Mouse (Mus musculus) adrenal gland, adult 8-10 months (tissue): ENCODE measurements at regions not wholly inside any gene's neighbourhood (a gene's known extent, or its start where the extent isn't known, plus 50 kb on each side); places are given as distances from the start of the nearest gene placed in this dataset.

Experiments
- DNase-seq: peaks from one replicate; pipeline ENCODE4 v3.0.0; 2022

DNA sequence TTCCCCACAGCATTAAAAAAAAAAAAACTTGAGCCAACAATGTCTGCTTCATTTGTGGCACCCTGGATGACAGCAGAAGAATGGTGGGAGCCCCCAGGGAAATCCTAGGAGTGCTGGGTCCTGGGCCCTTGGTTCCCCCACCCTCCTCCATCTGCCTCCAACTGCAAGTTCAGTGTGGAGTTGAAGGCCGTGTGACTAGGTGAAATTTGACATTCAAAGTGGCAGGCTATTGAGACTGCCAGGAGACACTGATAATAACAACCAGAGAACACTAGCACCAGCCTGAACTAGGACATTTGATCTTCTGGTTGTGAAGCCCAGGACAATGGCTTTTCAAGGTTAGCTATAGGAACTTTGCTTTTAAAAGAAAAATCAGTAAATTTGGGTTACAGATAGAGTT, 74.0 kb downstream of the Adamts15 start:
- peak; percentile 25 for DNase-seq

DNA sequence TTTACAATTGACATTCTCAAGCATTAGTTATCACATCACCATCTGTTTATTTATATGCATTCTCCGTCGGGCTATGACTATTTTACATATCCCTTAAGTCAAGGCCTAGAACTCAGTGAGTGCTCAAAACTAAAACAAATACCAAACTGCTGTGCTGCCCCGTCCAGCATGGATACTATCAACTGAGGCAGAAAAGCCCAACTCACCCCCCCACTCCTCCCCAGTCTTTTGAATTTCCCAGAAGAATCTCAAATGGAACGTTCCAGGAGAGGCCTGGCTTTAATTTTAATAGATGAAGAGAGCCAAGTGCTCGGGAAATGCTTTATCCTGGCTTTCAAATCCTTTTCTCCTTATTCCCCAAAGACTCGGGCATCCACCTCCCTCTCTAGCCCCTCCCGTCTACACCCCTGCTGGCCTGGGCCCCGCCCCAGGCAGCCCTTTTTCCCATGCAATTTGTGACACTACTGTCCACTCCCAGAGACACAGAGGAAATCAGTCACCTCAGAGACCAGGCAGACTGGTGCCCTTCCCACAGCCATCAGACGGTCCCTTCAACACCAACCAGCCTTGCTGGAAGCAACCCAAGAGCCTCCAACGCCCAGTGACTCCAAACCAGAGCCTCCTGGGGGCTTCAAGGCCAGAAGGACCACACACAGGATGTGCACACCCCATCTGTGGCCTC, 76.5 kb downstream of the Adamts15 start:
- no peak for DNase-seq

DNA sequence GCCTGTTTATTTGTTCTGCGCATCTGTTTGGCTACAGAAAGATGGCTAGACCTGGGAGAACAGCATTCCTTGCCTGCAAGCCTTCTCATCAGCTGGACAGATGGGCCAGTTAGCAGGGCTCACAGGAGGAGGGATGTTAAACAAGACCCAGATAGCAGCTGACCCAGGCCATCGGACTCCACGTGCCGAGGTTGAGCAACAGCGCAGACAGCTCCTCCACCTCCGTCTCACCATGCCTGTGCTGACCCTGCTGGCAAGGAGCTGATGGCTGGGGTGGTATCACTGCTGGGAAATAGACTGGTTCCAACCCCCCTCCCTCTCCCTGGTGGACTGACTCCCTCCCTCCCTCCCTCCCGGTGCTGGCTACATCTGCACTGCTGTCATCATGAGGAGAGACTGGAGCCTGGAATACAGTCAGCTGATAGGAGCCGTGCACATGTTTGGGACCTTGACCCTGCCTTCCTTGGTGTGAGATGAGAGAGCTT, 78.1 kb downstream of the Adamts15 start:
- DNase-seq = no peak

DNA sequence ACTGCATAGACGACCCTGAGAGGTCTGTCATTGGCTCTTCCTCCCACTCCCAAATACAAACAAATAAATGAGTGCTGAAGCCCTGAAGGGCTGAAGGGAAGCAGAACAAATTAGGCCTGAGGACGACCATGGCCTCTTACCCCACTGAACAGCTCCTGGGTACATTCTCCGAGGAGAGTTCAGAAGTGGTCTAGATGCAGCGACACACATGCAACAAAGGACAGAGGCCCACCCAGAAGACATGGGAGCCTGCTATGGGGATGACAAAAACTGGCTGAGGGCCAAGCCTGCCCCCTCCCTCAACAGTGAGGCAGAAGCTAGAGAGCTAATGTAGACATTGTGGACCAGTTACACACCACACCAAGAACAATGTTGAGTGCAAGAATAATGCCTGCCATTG, 87.3 kb downstream of the Adamts15 start:
- DNase-seq = no peak

DNA sequence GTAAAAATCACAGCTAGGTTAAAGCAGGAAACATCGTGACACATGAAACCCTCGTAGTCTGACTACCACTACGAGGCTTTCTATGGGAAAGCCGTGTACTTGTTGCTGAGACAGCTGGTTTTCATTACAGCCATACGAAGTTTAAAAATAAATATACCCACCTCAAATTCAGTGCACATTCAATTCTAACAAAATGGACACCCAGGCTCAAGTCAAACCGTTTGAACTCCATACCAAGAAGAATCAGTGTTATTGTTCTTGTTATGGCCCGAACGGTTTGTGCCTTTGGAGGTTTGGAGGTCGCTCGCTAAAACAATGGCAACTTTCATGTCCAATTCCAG, 87.7 kb downstream of the Adamts15 start:
- no peak for DNase-seq

DNA sequence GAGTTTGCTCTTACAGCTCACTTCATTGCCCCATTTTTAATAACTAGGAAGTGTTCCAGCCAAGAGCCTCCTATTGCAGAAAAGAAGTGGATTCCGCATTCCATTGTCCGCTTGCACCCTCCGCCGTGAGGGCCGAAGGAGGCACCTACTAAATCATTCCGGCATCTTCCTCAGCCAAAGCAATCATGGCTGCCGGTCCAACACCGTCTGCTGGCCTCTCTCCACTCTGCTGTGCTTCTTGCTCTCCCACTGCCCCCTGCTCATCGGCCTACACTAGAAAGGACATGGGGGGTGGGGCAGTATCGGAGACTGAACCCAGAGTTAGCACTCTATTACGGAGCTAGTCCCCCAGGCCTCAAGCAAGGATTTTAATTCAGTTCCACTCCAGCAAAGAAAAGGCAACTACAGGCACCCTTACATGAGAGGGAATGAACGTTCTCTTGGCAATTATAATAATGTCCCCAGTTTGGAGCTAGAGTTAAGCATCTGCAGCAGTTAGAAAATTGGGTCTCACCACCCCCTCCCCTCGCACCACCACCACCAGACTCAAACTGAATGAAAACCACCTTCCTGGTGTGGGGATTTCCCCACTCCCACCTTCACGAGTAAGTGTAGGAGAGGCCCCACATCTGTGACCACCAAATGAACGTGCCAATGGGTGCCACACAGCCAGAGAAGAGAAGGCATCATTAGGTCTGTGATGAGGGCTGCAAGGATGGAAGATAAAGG, 88.3 kb downstream of the Adamts15 start:
- no peak for DNase-seq

DNA sequence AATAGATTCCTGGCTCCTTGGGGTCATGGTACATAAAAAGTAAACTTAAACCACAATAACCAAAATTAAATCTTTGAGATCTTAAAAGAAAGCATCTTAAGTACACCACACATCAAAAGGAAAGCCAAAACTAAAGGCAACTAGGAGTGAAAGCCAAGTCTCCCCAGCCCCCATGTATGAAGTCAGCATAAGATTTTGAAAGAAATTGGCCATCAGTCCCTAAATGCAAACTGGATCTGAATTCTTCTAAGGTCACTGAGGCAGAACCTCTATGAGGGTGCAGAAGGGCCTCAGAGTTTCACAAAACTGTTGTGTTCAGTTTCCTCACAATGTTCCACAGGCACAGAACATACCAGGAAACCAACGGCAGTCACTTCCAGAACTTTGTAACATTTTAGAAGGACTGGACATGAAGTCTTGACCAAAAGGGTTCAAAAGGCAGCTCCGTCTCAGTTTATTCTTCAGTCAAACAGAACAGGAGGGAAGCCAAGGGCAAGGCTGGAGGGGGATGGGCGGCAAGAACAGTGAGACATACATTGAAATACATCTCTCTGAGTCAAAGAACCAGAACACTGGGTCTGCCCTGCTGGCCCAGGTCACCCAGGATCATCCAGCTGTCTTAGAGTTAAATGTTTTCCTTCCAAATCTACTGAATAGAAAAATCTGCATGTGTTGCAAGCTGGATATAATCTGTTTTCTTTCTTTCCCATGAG, 92.9 kb downstream of the Adamts15 start:
- DNase-seq = no peak

DNA sequence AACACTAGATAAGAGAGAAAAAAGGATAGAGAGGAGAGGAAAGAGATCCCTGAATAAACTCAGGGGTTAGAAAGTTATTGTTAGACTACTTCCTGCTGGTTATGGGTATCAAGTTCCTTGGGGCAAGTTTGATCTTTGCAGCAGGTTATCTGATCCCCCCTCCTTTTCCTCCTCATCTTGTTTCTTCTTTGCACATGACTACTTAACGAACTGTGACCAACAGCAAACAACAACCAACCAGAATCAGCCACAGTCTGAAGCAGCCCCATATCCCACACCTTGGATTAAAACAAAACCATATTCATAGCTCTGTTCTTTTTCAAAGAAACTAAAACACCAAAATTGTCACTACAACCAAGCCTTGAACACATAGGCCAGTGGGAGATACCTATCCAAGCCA, 94.5 kb downstream of the Adamts15 start:
- DNase-seq = no peak

DNA sequence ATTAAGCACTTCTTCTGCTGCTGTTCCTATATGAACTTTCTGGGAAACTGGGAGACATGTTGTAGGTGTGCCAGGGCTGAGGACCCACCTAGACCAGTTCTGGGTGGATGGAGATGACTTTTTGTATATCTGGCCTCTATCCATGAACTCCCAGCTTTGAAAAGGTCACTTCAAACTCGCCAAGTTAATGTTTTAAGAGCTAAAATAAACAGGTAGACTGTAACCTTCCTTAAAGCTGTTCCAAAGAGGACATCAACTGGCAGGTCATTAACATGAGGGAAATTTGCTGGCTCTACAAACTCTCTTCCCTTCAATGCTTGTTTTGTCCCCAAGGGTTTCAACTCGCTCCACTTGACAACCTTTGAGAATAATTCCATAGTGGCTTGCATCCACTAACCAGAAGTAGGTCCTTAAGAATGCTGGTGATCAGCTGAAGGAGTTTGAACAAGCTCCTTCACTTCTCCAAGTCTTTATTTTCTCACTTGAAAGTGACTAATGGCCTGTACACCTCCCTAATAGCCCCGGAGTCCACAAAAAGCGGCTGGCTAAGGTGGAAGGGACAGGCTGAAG, 98.1 kb downstream of the Adamts15 start:
- no peak for DNase-seq

DNA sequence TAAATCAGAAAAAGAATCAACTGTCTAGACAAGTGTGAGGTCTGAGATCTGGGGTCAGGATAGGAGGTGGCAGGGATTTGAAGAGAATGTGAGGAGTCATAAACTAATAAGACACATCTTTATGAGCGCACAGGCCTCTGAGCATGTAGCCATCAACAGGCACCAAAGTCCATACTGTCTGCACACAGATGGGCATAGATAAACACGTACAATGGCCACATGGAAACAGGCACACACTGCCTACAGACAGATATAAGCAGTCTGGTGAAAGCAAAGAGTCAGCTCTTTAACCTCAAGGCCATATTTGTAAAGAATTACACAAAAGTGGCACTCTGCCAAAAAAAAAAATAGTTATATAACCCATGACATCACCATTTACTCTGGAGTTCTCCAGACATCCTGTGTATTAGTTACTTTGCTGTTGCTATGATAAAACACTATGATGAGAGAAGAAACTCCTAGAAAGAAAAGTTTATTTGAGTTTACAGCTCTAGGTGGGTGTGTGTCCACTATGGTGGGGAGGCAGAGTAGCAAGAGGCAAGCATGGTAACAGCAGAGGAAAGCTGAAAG, 101.4 kb downstream of the Adamts15 start:
- no peak for DNase-seq

DNA sequence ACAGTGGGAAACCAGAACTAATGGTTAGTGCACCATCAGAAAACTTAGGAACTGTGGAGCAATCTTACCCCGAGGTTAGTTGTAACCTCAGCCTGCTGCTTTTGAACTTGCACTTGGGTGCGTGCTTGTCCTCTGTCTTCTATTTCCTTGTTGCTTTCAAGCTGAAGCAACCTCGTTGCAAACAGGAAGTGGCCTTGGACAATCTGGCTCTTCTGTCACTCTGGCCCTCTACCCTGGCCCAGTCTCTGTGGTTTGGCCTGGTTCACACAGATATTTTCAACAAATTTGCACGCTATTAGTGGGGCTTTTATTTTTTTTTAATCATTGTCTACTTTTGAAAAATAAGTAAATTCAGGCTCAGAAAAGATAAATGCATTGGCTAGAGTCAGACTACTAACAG, 109.0 kb downstream of the Adamts15 start:
- no peak for DNase-seq

DNA sequence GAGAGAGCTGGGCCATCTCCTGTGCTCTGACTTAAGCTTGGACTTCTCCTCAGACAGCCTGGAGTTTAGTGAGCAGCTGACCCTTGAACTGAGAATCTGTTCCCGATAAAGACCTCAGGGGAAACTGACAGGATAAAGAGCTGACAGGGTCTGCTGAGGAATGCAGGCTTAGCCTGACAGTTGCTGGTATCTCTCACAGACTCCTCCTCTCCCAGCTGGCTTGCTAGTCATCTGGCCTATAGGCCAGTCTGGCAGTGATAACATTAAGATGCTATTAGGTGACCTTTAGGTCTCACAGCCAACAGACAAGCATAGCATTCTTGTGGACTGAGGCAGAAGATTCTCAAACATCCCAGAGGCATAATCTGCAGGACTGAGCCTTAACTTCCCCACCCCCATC, 111.4 kb downstream of the Adamts15 start:
- no peak for DNase-seq

DNA sequence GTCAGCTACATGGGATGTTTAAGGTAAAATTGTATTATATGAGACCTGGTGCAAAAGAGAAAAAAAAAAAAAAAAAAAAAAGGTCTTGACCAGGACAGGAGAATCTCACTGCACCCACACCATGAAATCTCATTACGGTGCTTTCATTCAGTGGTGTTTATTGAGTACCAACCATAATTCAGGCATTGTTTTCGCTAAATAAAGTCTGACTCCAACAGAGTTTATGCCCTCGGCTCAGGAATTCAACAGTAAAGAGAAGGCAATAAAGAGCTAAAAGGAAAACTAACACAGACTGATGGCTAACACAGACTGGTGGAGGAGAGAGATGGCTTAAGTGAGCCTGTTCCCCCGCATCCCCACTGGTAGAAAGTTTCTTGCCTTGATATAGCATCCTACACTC, 112.0 kb downstream of the Adamts15 start:
- DNase-seq = no peak

DNA sequence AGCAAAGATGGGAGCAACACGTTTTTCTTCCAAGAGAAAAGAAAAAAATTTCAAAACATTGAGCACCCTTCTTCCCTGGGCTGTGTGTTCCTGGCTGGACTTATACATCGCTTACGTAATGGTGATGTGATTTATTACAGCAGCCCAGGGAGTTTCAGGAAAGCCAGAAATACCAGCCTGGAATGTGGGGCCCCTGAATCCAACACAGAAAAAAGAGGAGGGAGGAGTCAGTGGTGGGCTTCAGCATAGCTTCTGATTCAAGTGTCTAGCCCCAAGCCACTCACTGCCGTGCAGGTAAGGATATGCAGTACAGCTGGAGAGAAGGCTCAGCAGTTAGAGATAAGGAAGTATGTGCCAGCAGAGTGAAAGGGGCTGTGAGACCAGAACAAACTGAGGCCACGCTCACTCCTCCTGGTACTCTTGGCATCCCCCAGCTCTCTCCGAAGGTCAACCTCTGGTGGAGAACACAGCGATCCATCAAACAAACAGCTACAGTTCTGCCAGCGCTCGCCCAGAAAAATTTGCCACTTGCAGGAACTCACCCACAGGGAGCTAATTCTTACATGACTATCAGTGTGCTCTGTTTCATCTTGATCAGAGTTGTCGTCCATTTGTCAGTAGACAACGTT, 113.3 kb downstream of the Adamts15 start:
- DNase-seq = peak; percentile 52

DNA sequence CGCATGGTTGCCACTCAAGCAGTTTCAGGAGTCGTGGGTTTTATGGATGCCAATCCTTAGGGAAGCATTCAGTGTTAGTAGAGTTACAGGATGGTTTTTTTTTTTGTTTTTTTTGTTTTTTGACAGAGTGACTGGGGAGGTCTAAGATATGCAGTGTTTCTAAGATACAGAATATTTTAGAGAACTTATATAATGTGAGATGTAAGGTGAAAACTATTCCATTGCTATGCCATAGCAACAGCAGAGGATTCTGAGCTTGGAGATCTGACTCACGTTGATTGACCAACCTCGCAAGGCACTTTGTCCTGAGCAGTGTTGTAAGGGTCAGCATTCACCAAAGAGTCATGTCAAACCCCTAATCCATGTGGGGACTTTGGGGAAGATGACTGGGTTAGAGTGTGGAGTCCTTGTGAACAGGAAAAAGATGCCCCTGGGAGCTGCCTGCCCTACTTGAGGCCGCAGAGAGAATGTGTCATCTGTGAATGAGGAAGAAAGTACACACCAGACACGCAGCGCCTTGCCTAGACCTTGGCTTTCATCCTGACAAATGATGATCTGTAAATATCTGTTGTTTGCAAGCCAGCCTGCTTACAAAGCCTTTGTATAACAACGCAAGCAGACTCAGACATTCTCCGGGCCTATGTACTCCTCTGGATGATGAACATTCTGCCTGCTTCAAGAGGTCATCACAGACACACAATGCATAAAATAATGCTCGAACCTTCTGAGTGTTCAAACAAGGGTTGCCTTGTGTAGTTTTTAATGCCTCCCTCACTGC, 118.3 kb downstream of the Adamts15 start:
- DNase-seq = peak; percentile 38

DNA sequence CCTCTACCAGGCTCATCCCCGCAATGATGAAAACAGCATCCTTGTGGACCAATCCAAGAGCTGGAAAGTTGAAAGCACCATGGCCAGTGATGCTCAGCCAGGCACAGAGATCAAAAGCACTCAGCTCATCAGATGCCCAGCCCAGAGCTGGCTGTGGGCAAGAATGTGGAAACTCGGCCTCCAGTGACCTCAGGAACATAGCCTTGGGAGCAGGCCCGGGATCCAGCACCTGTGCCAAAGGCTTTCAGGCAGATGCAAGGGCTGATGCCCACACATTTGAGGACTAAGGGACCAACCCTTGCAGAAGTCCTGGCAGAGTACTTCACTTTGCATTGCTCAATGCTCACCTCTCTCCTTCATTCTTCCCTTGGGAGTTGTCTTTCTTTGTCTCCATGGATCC, 119.4 kb downstream of the Adamts15 start:
- peak; percentile 59 for DNase-seq

DNA sequence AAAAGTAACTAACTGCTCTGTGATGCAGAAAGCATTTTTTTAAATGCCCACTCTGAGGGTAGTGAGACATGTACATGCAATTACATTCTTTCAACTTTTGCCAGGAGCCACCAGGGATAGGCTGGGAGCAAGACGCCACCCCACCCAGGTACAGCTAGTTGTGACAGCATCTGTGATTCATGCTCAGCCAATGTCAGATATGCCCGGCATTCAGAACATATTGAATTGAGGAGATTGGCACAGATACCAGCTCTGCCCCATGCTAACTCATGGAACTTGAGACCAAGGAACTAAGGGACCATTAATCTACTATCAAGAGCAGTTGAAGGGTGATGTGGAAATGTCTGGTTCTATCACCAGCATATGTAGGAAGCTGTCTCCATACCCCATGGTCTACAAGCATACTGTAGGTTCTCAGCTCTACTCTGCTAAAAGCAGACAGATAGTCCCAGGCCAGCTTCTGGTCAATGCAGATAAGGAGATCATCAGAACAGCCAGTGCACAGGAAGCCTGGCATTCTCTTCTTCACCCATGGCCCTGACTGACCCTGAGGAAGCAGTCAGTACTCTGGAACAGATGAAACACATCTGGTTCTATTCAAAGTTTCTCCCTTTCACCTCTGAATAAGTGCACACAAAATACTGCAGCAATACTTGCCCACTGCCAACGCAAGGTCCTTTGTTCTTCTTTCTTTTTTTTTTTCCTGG, 127.4 kb downstream of the Adamts15 start:
- DNase-seq = no peak

DNA sequence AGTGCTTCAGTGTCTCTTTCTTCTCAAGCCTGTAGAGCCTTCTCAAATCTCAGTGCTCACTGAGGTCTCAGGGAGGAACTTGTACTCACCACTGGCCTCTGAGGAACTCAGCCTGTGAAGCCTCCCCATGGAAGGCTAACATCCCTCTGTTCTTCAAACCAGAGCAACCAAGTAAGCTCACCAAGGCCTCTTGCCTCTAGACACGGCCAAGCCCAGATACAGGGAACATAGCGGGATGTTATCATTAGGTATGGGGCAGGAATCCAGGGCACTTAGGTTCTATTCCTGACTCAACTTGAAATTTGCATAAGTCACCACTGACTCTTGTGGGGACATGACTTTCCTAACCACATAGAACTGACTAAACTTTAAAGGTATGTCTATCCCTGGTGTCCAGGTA, 141.0 kb downstream of the Adamts15 start:
- no peak for DNase-seq

DNA sequence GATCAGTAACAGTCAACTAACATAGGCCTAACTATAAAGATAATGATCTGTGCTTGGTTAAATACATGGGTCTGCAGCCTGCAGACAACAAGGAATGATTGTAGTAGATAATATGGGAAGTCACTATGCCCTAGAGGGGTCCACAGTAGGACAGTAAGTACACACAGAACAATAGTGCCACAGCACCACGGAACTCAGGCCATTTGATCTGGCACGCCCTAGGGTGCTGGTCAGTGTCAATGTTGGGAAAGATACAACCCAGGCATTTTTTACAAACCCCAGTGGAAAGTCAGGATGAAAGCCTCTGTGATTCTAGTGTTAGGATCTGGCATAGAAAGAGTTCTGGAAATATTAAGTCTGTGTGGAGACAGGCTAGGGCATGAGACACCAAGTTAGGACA, 144.4 kb downstream of the Adamts15 start:
- no peak for DNase-seq

DNA sequence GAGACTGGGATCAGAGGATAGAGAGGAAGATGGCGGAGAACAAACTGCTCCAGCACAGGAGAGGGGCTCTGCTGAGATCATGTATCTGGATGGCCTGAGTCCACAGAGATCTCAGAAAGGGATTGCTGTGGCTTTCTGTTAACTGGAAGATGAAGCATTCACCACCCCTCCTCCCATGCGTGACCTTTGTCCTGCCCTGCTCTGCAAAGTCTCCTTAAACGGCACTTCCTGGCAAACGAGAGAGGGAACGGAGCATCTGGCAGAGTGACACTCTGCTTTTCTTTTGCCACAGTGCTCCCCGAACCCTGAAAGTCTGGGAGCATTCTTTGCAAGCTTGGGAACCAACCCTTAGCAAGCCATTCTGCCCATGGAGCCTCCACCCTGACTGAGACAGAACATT, 147.1 kb downstream of the Adamts15 start:
- DNase-seq = no peak

DNA sequence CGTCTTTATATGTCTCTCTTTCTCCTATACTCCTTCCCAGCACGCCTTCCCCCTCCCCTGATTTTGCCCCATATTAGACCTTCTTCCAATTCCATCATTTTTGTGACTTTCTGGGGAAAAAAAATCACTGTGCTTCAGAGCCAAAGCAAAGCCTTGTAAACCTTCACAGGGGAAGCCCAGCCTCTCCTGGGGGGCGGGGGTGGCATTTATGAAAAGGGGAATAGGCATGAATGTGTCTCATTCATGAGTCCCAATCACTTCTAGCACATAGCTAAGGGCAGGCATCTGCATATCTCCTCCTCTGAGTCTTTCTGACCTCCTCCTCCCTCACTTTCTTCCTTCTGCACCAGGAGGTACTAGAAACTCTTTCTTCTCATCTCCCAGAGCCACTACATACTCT, 149.8 kb downstream of the Adamts15 start:
- DNase-seq = no peak
